Mouse (Mus musculus) kidney, adult 2 months (tissue): ENCODE results near the gene Zfp609. TPM values are rescaled to one million over a fixed set of nuclear protein-coding genes. Genes with fewer than 3 reads are reported as not detected.

ENCODE experiments used
- DNase-seq: peaks from one replicate; pipeline ENCODE4 v3.0.0; 2021
- H3K27ac ChIP-seq: fragments of 200-500 bp; 2 replicates; pipeline ENCODE4 v1.5.1; 2012; ENCODE audit warnings: low read depth, low read length, control low read depth, inconsistent platforms; ENCODE audit not compliant: insufficient read depth
- H3K27me3 ChIP-seq: fragments of 200-500 bp; replicated peaks from 2 replicates; pipeline ENCODE4 v1.6.1; 2012; ENCODE audit warnings: mild to moderate bottlenecking, moderate library complexity, low read length, inconsistent platforms; ENCODE audit not compliant: control insufficient read depth, insufficient read depth
- H3K36me3 ChIP-seq: fragments of 200-500 bp; 2 replicates; pipeline ENCODE4 v1.6.1; 2012; ENCODE audit warnings: mild to moderate bottlenecking, moderate library complexity, low read length, inconsistent platforms; ENCODE audit not compliant: control insufficient read depth, insufficient read depth
- H3K4me1 ChIP-seq: fragments of 200-500 bp; 2 replicates; pipeline ENCODE4 v1.6.1; 2011; ENCODE audit warnings: low read length; ENCODE audit not compliant: control insufficient read depth, insufficient read depth
- H3K4me3 ChIP-seq: fragments of 200-500 bp; 2 replicates; pipeline ENCODE4 v1.5.1; 2011; ENCODE audit warnings: mild to moderate bottlenecking, low read depth, low read length, control low read depth; ENCODE audit not compliant: insufficient read depth
- CTCF ChIP-seq: fragments of 200-500 bp; conservative IDR thresholded peaks from 2 replicates; pipeline ENCODE4 v1.5.1; 2011; ENCODE audit warnings: low read depth, mild to moderate bottlenecking, control low read depth, low read length, moderate library complexity, mixed read lengths; ENCODE audit not compliant: insufficient read depth, insufficient read length
- POLR2A ChIP-seq: fragments of 200-500 bp; IDR thresholded peaks from one replicate; pipeline ENCODE4 v1.6.1; 2011; ENCODE audit warnings: low read depth, low read length, control low read depth
- WGBS: fragments of 180-500 bp; shearing (Covaris S2); methylation state at CpG from one replicate; pipeline ENCODE4 v1.1.7; 2018; 5-methylcytosine and 5-hydroxymethylcytosine counted together
- polyA plus RNA-seq: library from polyadenylated mRNA; depleted of rRNA; stranded (reverse); fragments of >200 nt; gene quantifications from 2 replicates; pipeline ENCODE4 v1.2.3, GENCODE M21; 2012

Gene Zfp609
- polyA plus RNA-seq, 1 experiment: 9.4 TPM

GRCm38 (mm10) chr9:65746479-65746878 is 80.9 kb downstream of the Zfp609 start:
- Histone ChIP-seq H3K27ac (no peak overlapping the region), H3K4me3 (no peak overlapping the region), H3K27me3 (no peaks in the 10 kb centered on the region), H3K4me1 (peaks cover 11% of the 10 kb centered on the region; the same call in 1 of the 2 replicates), H3K36me3 (no peaks in the 10 kb centered on the region)
- WGBS: 83% methylated on average over 2 of the region's 2 CpGs
- no peak for DNase-seq
- no peak for TF ChIP-seq CTCF
- TF ChIP-seq POLR2A: no peak

DNA sequence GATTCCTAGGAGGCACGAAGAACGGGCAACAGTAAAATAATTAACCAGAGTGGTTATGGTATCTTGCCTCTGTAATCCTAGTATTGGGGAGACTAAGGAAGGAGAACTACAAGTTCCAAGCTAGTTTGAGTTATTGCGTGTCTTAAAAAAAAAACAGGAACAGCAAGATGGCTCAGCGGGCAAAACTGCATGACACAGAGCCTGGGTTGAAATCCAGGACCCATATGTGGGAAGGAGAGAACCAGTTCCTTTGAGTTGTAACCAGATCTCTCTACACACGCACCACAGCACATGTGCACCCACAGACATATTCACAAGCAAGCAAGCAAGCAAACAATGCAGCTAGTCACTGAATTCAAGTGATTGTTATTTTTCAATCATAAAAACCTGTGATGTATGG is 81.9 kb downstream of the Zfp609 start:
- peak; percentile 11 for DNase-seq
- TF ChIP-seq POLR2A: no peak
- TF ChIP-seq CTCF: no peak
- 38% methylated on average over 5 of the region's 5 CpGs for WGBS
- Histone ChIP-seq H3K27ac (0 out of 2 replicates have a peak overlapping the region, but pooled peaks have one; percentile 3), H3K27me3 (no peaks in the 10 kb centered on the region), H3K4me3 (no peak overlapping the region), H3K4me1 (peaks cover 11% of the 10 kb centered on the region; the same call in 1 of the 2 replicates), H3K36me3 (no peaks in the 10 kb centered on the region)

DNA sequence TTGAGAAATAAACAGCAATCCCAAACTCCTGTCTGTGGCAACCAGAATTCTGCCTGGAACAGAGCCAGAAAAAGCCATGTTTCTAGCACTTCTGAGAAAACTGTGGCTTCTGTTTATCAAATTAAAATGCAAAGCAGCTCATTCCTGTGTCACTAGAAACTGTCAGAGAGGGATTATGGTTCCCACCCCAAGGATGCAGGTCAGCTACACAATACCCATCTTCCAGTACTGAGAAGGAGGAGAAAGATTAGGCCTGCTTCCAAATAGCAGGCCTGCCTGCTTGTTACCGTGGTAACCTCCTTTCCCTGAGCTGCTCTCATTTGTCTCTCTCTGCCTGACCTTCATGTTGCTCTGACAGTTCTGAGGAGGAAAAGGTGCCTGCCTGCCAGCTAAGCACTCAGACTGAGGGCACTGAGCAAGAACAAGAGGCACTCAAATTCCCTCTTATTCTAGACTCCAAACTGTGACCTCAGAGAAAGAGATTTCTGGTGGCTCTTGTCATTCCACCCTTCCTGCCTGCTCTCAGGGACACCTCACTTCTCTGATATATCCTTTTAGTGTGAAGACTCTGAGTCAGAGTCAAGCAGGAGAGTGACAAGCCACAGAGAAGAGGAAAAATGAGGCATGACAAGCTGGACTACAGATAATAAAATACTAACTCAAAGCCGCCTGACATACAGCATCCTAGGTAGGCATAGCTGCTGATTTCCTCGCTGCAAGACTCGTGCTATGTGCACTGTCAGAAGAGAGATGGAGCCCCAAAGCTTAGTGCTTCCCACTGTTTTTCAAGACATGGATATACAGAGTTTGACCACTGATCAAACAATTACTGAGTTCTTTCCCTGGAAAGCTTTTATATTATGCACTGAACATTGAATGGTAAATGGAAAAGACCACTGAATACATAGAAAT is 82.9 kb downstream of the Zfp609 start:
- Histone ChIP-seq H3K4me3 (no peak overlapping the region), H3K27ac (0 out of 2 replicates have a peak overlapping the region, but pooled peaks have one; percentile 0), H3K27me3 (no peaks in the 10 kb centered on the region), H3K4me1 (peaks cover 11% of the 10 kb centered on the region; the same call in 1 of the 2 replicates), H3K36me3 (no peaks in the 10 kb centered on the region)
- TF ChIP-seq CTCF: no peak
- no peak for TF ChIP-seq POLR2A
- peak; percentile 61 for DNase-seq
- whole genome bisulfite sequencing: 51% methylated on average over 4 of the region's 4 CpGs

- Histone ChIP-seq H3K27ac (no peak overlapping the region), H3K36me3 (no peaks in the 10 kb centered on the region), H3K4me1 (peaks cover 11% of the 10 kb centered on the region; the same call in 1 of the 2 replicates), H3K27me3 (no peaks in the 10 kb centered on the region), H3K4me3 (no peak overlapping the region)
- TF ChIP-seq CTCF: no peak
- TF ChIP-seq POLR2A: no peak
- DNase-seq: no peak
Measured at GRCm38 (mm10) chr9:65743809-65744170, 83.6 kb downstream of the Zfp609 start.

DNA sequence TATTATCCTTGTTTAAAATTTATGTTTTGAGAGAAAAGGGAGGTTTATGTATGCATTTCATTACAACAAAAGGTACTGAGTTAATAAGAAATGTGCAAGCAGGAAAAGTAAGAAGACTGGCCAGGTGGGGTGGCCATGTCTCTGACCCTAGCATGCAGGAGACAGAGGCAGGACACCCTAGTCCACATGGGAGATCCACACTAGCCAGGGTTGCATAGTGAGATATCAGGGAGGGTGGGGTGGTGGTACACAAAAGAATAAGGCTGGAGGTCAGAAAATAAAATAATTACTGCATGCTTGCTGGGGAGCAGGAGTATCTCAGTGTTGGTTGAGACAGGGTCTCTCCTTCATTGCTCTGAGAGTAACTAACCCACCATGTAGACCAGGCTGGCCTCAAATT is 84.0 kb downstream of the Zfp609 start:
- Histone ChIP-seq H3K27ac (no peak overlapping the region), H3K4me1 (peaks cover 11% of the 10 kb centered on the region; the same call in 1 of the 2 replicates), H3K4me3 (no peak overlapping the region), H3K27me3 (no peaks in the 10 kb centered on the region), H3K36me3 (no peaks in the 10 kb centered on the region)
- no peak for DNase-seq
- no peak for TF ChIP-seq POLR2A
- no peak for TF ChIP-seq CTCF

DNA sequence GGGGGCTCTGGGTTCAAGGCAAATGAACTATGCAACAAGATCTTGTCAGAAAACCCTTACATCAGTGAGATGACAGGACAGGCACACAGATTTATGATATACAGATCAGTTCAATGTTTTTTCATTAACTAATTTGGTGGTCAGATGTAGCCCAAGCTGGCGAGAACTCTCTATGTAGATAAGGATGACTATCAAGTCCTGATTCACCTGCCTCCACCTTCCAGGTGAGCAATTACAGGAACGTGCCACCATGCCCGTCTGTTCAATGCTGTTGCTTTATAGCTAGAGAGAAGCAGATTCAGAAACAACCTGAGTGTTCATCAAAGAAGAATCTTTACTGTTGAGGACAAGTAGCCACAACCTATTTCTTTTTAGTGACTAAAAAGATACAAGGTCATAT is 84.6 kb downstream of the Zfp609 start:
- Histone ChIP-seq H3K36me3 (no peaks in the 10 kb centered on the region), H3K27me3 (no peaks in the 10 kb centered on the region), H3K4me3 (no peak overlapping the region), H3K4me1 (peaks cover 9% of the 10 kb centered on the region; the same call in 1 of the 2 replicates), H3K27ac (no peak overlapping the region)
- 86% methylated on average over 3 of the region's 3 CpGs for WGBS
- TF ChIP-seq CTCF (no peak), POLR2A (no peak)
- DNase-seq: no peak

DNA sequence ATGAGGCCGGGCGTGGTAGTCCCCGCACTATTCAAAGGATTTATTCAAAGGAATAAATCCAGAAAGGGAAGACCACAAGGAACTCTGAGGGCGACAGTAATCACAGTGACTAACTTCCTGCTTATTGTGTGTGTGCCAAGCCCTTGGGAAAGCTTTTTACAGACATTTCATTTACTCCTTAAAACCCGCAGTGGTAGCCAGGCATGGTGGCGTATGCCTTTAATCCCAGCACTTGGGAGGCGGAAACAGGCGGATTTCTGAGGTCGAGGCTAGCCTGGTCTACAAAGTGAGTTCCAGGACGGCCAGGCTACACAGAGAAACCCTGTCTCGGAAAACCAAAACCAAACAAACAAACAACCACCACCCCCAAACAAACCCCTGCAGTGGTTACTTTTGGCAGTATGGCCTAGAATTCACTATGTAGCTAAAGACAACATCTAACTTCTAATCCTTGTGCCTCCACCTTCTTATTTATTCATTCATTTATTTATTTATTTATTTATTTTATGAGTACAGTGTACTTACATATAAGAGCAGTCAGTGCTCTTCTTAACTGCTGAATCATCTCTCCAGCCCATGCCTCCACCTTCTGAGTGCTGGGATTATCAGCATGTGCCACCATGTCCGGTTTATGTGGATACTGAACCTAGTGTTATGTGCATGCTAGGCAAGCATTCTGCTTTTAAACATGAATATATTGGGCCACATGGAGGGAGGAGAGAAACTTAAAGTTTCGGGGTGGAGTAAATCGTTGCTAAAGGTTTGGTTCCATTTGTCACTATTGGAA is 86.1 kb downstream of the Zfp609 start:
- no peaks in the 10 kb centered on the region for H3K27me3 ChIP-seq
- H3K27ac ChIP-seq: no peak overlapping the region
- WGBS: 85% methylated on average over 14 of the region's 14 CpGs
- peaks cover 9% of the 10 kb centered on the region; the same call in 1 of the 2 replicates for H3K4me1 ChIP-seq
- TF ChIP-seq CTCF (no peak), POLR2A (no peak)
- H3K36me3 ChIP-seq: no peaks in the 10 kb centered on the region
- no peak overlapping the region for H3K4me3 ChIP-seq
- no peak for DNase-seq
